Mouse (Mus musculus) stomach, postnatal 0 days (tissue): Measurements from ENCODE around the gene Ccser2. TPM values are rescaled to one million over a fixed set of nuclear protein-coding genes. Genes with fewer than 3 reads are reported as not detected.
"Not testable (repeated sequence)": the region's sequence is repeated elsewhere in the genome, so short reads cannot be mapped to it uniquely, and the experiment has no call there.

ENCODE experiments used
- ATAC-seq: fragments of 200-750 bp; cut with Nextera tagmentation; 2 replicates; pipeline ENCODE4 v1.8.0; 2017; ENCODE audit not compliant: low FRiP score, low TSS enrichment
- DNase-seq: peaks from one replicate; pipeline ENCODE4 v3.0.0-alpha.2; 2016; ENCODE audit warnings: low spot score
- H3K27ac ChIP-seq: fragments of 300-500 bp; sonication (generic); replicated peaks from 2 replicates; pipeline ENCODE4 v1.5.1; 2014; ENCODE audit warnings: mild to moderate bottlenecking, control low read depth
- H3K27me3 ChIP-seq: fragments of 300-500 bp; sonication (generic); 2 replicates; pipeline ENCODE4 v1.6.1; 2014; ENCODE audit warnings: low read length; ENCODE audit not compliant: control insufficient read depth, insufficient read depth
- H3K36me3 ChIP-seq: fragments of 300-500 bp; sonication (generic); 2 replicates; pipeline ENCODE4 v1.6.1; 2014; ENCODE audit warnings: low read length, mixed read lengths; ENCODE audit not compliant: control insufficient read depth, insufficient read depth
- H3K4me1 ChIP-seq: fragments of 300-500 bp; sonication (generic); replicated peaks from 2 replicates; pipeline ENCODE4 v1.6.1; 2014; ENCODE audit warnings: antibody characterized with exemption; ENCODE audit not compliant: control insufficient read depth, insufficient read depth
- H3K4me2 ChIP-seq: fragments of 300-500 bp; sonication (generic); replicated peaks from 2 replicates; pipeline ENCODE4 v1.6.1; 2014; ENCODE audit warnings: low read depth, mild to moderate bottlenecking, control low read depth, moderate library complexity
- H3K4me3 ChIP-seq: fragments of 300-500 bp; sonication (generic); 2 replicates; pipeline ENCODE4 v1.5.1; 2014; ENCODE audit warnings: low read depth, low read length, control low read depth
- H3K9ac ChIP-seq: fragments of 300-500 bp; sonication (generic); 2 replicates; pipeline ENCODE4 v1.6.1; 2014; ENCODE audit warnings: mild to moderate bottlenecking, low read length, control low read depth, mixed read lengths
- H3K9me3 ChIP-seq: fragments of 300-500 bp; sonication (generic); 2 replicates; pipeline ENCODE4 v1.6.1; 2016; ENCODE audit warnings: low read length; ENCODE audit not compliant: control insufficient read depth
- CTCF ChIP-seq: IDR thresholded peaks from 2 replicates; pipeline ENCODE4 v1.5.1; 2016; ENCODE audit warnings: antibody characterized with exemption, low read depth, mild to moderate bottlenecking, moderate library complexity
- EP300 ChIP-seq: optimal IDR thresholded peaks from 2 replicates; pipeline ENCODE3; 2016; ENCODE audit warnings: antibody characterized with exemption
- WGBS: fragments of 180-500 bp; shearing (Covaris S2); extraction: QIAGEN DNeasy Blood & Tissue Kit; methylation state at CpG from one replicate; pipeline ENCODE4 v1.1.7; 2014; 5-methylcytosine and 5-hydroxymethylcytosine counted together
- polyA plus RNA-seq: library from polyadenylated mRNA; unstranded; fragments of >200 nt; fragmentation: Nextera tagmentation; extraction: Ambion mirVana; gene quantifications from 2 replicates; pipeline ENCODE4 v1.2.1, GENCODE M21; 2015

Ccser2 gene
- polyA plus RNA-seq, 1 experiment from 2014 or later, result 19.7 TPM

- Histone ChIP-seq H3K27ac (no peak overlapping the region), H3K36me3 (no peaks in the 10 kb centered on the region), H3K9ac (no peak overlapping the region), H3K4me1 (no peaks in the 10 kb centered on the region), H3K9me3 (no peaks in the 10 kb centered on the region), H3K4me3 (no peak overlapping the region), H3K4me2 (no peak overlapping the region), H3K27me3 (no peaks in the 10 kb centered on the region)
- DNase-seq (no peak), ATAC-seq (no peak)
- TF ChIP-seq CTCF, result no peak
- TF ChIP-seq EP300, result no peak
- 72% methylated on average over 8 of the region's 8 CpGs for WGBS
These were observed 35.0 kb upstream of the Ccser2 start for GRCm38 (mm10) chr14:37003431-37004095.

- ATAC-seq (no peak), DNase-seq (no peak)
- no peak overlapping the region for H3K4me3 ChIP-seq
- no peaks in the 10 kb centered on the region for H3K4me1 ChIP-seq
- no peaks in the 10 kb centered on the region for H3K27me3 ChIP-seq
- H3K9ac ChIP-seq, result no peak overlapping the region
- no peak overlapping the region for H3K4me2 ChIP-seq
- TF ChIP-seq EP300, result no peak
- TF ChIP-seq CTCF, result no peak
- H3K27ac ChIP-seq, result no peak overlapping the region
- H3K9me3 ChIP-seq, result no peaks in the 10 kb centered on the region
- no peaks in the 10 kb centered on the region for H3K36me3 ChIP-seq
- 68% methylated on average over 2 of the region's 2 CpGs for WGBS
These were observed 34.3 kb upstream of the Ccser2 start for GRCm38 (mm10) chr14:37002852-37003251.

DNA sequence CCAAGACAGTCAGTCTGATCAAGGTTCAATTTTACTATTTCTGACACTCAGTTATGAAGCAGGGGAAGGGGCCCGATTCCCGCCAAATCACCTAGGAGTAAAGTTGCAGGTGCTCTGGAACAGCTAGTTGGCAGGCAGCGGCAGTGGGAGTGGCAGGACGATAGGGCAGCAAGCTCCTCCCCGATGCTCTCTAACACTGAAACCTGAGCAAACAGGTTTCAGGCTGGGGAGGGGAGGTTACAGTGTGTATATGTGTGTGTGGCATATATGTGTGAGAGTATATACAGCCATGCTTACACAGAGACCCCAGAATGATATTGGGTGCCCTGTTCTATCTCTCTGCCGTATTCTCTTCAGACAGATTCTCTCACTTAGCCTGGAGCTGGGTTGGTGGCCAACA, 32.2 kb upstream of the Ccser2 start:
- H3K27me3 ChIP-seq, H3K27ac ChIP-seq, H3K4me2 ChIP-seq, H3K4me3 ChIP-seq, H3K9me3 ChIP-seq, H3K9ac ChIP-seq, ATAC-seq, H3K36me3 ChIP-seq, H3K4me1 ChIP-seq, DNase-seq: not testable (repeated sequence)
- WGBS, result 67% methylated on average over 6 of the region's 6 CpGs

DNA sequence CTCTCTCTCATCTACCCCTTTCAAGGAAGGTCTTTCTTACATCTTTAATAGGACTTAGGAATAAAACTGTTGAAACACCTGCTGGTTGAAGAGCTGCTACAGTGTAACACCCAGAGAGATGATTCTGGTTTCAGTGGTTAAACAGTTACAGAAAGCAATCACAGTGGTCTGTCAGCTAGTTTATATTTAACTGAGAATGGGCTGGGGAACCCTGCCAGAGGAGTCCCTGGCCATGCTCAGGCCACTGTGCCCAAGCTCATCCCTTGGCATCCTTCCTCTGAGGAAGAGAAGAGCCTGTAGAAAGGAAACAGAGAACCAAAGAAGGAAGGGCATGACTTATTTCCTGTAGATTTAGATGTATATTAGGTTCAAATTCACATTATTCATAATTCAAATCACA, 21.2 kb upstream of the Ccser2 start:
- ATAC-seq, result no peak
- TF ChIP-seq CTCF (no peak), EP300 (no peak)
- H3K9me3 ChIP-seq, result no peaks in the 10 kb centered on the region

DNA sequence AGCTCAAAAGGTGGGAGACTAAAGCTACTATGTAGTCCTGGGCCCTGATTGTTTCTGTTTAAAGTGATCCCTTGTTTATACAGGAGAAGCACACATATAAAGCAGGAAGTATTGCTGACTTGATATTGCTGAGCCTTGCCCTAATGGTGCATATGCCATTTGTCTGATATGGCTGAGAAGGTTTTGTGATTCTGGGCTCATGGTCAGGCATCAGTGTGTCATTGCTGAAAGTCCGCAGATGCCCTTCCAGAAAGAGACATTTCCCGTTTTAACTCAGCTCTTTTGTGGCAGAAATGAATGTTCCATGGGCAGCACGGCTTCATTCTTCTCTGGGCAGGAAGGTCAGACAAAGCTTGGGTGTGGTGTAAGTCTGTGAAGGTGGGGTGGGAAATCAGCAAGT, 17.1 kb upstream of the Ccser2 start:
- Histone ChIP-seq H3K4me3 (no peak overlapping the region), H3K4me1 (no peaks in the 10 kb centered on the region), H3K4me2 (no peak overlapping the region), H3K27me3 (no peaks in the 10 kb centered on the region), H3K9ac (no peak overlapping the region), H3K36me3 (no peaks in the 10 kb centered on the region), H3K27ac (no peak overlapping the region), H3K9me3 (no peaks in the 10 kb centered on the region)
- WGBS, result 64% methylated on average over 3 of the region's 3 CpGs
- no peak for TF ChIP-seq CTCF
- DNase-seq (no peak), ATAC-seq (no peak)

More for the DNA sequence above, 21.2 kb upstream of the Ccser2 start:
- Histone ChIP-seq H3K4me1 (no peaks in the 10 kb centered on the region), H3K36me3 (no peaks in the 10 kb centered on the region), H3K27ac (no peak overlapping the region), H3K9ac (no peak overlapping the region), H3K27me3 (no peaks in the 10 kb centered on the region), H3K4me3 (no peak overlapping the region), H3K4me2 (no peak overlapping the region)
- DNase-seq, result no peak

DNA sequence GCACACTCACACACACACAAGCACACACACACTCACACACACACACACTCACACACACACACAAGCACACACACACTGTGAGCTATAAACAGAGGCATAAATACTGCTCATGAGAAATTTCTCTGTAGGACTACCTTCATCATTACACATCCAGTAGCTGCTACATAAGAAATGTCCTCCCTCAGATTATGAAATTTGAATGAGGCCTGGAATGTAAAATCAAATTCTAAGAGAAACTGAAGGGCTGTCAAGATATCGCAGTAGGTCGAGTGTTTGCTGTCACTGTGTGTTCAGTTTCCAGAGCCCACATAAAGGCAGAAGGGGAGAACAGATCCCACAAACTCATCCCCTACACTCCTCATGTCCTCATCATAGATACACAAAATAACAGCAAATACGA, 6.4 kb upstream of the Ccser2 start:
- Histone ChIP-seq H3K9me3 (no peaks in the 10 kb centered on the region), H3K27ac (no peak overlapping the region), H3K27me3 (no peaks in the 10 kb centered on the region), H3K36me3 (no peaks in the 10 kb centered on the region), H3K9ac (no peak overlapping the region), H3K4me2 (no peak overlapping the region), H3K4me1 (no peaks in the 10 kb centered on the region), H3K4me3 (no peak overlapping the region)
- DNase-seq (no peak), ATAC-seq (no peak)
- no peak for TF ChIP-seq CTCF
- TF ChIP-seq EP300, result no peak
- 74% methylated on average over 3 of the region's 3 CpGs for WGBS
